Mouse (Mus musculus): Measurements from ENCODE around the gene Lin54. TPM values are rescaled to one million over a fixed set of nuclear protein-coding genes. Genes with fewer than 3 reads are reported as not detected.
A peak's percentile ranks its signal among the peaks of the same experiment; 100 is the strongest.
"Not testable (repeated sequence)": the region's sequence is repeated elsewhere in the genome, so short reads cannot be mapped to it uniquely, and the experiment has no call there.

The Lin54 gene
- polyA plus RNA-seq, 1 experiment from 2014 or later: 16.2 TPM

DNA sequence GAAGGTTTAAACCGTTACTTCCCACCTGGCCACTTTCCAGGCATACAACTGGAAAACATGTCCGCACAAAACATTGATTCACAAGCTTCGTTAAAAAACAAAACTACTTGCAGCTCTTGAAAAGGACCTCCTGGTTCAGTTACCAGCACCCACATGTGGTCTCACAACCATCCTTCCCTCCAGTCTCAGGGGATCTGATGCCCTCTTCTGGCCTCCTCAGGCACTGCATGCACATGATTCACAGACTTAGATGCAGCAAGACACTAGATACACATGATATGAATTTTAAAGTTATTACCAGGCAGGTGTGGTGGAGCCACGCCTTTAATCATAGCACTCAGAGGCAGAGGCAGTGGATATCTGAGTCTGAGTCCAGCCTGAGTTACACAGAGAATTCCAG, 63.4 kb downstream of the Lin54 start:
- no peak for DNase-seq (ENCODE audit: low spot score)

DNA sequence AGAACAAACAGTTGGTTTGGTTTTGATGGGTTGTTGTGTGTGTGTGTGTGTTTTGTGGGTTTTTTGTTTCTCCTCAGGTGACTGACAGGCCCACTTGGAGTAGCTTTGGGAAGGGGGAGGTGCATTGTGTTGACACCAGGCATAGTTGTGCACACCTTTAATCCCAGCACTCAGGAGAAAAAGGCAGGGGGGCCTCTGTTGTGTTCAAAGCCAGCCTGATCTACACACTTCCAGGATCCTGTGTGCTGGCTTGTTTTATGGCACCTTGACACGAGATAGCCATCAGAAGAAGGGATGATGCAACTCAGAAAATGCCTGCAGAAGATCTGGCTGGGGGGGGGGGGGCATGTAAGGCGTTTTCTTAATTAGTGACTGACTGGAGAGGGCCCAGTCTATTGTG, 69.5 kb downstream of the Lin54 start:
- peaks cover 29% of the 10 kb centered on the region for H3K4me1 ChIP-seq (replicated peaks; ENCODE audit: control insufficient read depth, insufficient read depth, low read length)
- no peak for DNase-seq (ENCODE audit: low spot score)
- WGBS: 40% methylated on average over 2 of the region's 2 CpGs
- H3K9ac ChIP-seq (ENCODE audit: low read depth, low read length): peak overlapping the region; percentile 95
- H3K4me2 ChIP-seq: peak overlapping the region; percentile 97
- H3K4me3 ChIP-seq (ENCODE audit: low read depth, low read length): peak overlapping the region; percentile 76
- peaks cover 19% of the 10 kb centered on the region for H3K36me3 ChIP-seq (ENCODE audit: control insufficient read depth, insufficient read depth, low read length)
- no peak for ATAC-seq (replicated peaks; ENCODE audit: low FRiP score)
- no peak overlapping the region for H3K27ac ChIP-seq (ENCODE audit: low read depth, low read length)
- no peaks in the 10 kb centered on the region for H3K9me3 ChIP-seq (ENCODE audit: control insufficient read depth, low read length)
- no peaks in the 10 kb centered on the region for H3K27me3 ChIP-seq (replicated peaks; ENCODE audit: control insufficient read depth, insufficient read depth, low read length)

More for the DNA sequence above, 63.4 kb downstream of the Lin54 start:
- H3K27me3 ChIP-seq (replicated peaks; ENCODE audit: control insufficient read depth, insufficient read depth, low read length): no peaks in the 10 kb centered on the region
- H3K4me2 ChIP-seq: no peak overlapping the region
- no peak overlapping the region for H3K9ac ChIP-seq (ENCODE audit: low read depth, low read length)
- H3K36me3 ChIP-seq (ENCODE audit: control insufficient read depth, insufficient read depth, low read length): peaks cover 6% of the 10 kb centered on the region
- 95% methylated on average over 4 of the region's 4 CpGs for WGBS
- no peaks in the 10 kb centered on the region for H3K4me1 ChIP-seq (replicated peaks; ENCODE audit: control insufficient read depth, insufficient read depth, low read length)
- ATAC-seq (replicated peaks; ENCODE audit: low FRiP score): no peak
- 0 out of 2 replicates have a peak, but pooled peaks cover 3% of the 10 kb centered on the region for H3K9me3 ChIP-seq (ENCODE audit: control insufficient read depth, low read length)
- no peak overlapping the region for H3K27ac ChIP-seq (ENCODE audit: low read depth, low read length)
- H3K4me3 ChIP-seq (ENCODE audit: low read depth, low read length): no peak overlapping the region

DNA sequence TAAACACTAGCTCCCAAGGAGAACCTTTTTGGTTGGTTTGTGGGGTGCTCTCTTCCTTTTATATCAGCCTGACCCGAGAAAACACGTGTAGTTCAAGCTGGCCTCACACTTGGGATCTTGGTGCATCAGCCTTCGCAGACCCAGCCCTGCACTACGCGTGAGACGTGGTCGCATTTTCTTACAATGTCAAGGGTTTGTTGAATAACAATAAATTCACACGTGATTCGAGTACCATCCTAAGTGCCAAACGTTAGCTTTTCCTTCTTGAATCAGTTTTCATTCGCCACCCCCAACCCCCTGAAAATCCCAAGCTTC, 70.4 kb downstream of the Lin54 start:
- H3K4me3 ChIP-seq (ENCODE audit: low read depth, low read length): peak overlapping the region; percentile 76
- peak overlapping the region; percentile 97 for H3K4me2 ChIP-seq
- 0 out of 2 replicates have a peak, but pooled peaks have one; percentile 11 for ATAC-seq (replicated peaks; ENCODE audit: low FRiP score)
- H3K9ac ChIP-seq (ENCODE audit: low read depth, low read length): peak overlapping the region; percentile 95
- H3K9me3 ChIP-seq (ENCODE audit: control insufficient read depth, low read length): no peaks in the 10 kb centered on the region
- no peaks in the 10 kb centered on the region for H3K27me3 ChIP-seq (replicated peaks; ENCODE audit: control insufficient read depth, insufficient read depth, low read length)
- peak overlapping the region; percentile 73 for H3K27ac ChIP-seq (ENCODE audit: low read depth, low read length)
- peaks cover 21% of the 10 kb centered on the region for H3K36me3 ChIP-seq (ENCODE audit: control insufficient read depth, insufficient read depth, low read length)
- DNase-seq (ENCODE audit: low spot score): no peak
- peaks cover 29% of the 10 kb centered on the region for H3K4me1 ChIP-seq (replicated peaks; ENCODE audit: control insufficient read depth, insufficient read depth, low read length)
- 4% methylated on average over 11 of the region's 11 CpGs for WGBS

DNA sequence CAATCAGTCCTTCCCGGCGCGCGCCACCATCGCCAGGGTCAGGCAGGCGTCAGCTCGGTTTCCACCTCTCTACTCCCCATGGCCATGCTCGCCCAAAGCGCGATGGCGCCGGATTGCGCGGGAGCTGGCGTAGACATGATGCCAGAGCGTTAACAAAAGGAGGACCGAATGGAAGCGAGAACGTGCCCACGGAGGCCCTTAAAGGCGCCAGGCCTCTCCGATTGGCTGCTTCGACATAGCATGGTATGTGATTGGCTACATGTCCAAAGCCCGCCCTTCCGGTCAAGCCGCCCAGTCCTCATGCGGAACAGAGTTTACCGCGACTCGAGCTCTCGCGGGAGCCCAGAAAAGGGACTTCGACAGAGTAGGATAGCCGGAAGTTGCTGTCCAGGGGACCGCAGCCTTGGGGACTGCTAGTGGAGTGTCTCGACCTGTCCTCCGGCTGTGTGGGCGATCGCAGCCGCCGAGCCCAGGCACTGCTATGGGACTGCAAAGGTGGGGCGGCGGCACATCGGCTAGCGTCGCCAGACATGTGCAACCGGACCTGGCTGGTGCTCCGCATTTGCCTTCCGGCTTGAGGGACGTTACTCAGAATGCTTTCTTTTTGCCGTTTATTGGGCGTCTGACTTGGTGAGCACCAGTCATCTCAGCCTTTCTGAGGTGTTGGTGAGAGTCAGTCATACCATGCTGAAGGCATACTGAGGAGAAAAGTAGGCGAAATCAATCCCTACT, 70.9 kb downstream of the Lin54 start:
- H3K4me1 ChIP-seq (replicated peaks; ENCODE audit: control insufficient read depth, insufficient read depth, low read length): peaks cover 34% of the 10 kb centered on the region
- peaks cover 24% of the 10 kb centered on the region for H3K36me3 ChIP-seq (ENCODE audit: control insufficient read depth, insufficient read depth, low read length)
- peak; percentile 98 for ATAC-seq (replicated peaks; ENCODE audit: low FRiP score)
- peak overlapping the region; percentile 76 for H3K4me3 ChIP-seq (ENCODE audit: low read depth, low read length)
- H3K4me2 ChIP-seq: peak overlapping the region; percentile 97
- H3K27me3 ChIP-seq (replicated peaks; ENCODE audit: control insufficient read depth, insufficient read depth, low read length): no peaks in the 10 kb centered on the region
- H3K9ac ChIP-seq (ENCODE audit: low read depth, low read length): peak overlapping the region; percentile 95
- under 1% methylated on average over 53 of the region's 53 CpGs for WGBS
- H3K9me3 ChIP-seq (ENCODE audit: control insufficient read depth, low read length): no peaks in the 10 kb centered on the region
- H3K27ac ChIP-seq (ENCODE audit: low read depth, low read length): peak overlapping the region; percentile 86
- peak; percentile 92 for DNase-seq (ENCODE audit: low spot score)

DNA sequence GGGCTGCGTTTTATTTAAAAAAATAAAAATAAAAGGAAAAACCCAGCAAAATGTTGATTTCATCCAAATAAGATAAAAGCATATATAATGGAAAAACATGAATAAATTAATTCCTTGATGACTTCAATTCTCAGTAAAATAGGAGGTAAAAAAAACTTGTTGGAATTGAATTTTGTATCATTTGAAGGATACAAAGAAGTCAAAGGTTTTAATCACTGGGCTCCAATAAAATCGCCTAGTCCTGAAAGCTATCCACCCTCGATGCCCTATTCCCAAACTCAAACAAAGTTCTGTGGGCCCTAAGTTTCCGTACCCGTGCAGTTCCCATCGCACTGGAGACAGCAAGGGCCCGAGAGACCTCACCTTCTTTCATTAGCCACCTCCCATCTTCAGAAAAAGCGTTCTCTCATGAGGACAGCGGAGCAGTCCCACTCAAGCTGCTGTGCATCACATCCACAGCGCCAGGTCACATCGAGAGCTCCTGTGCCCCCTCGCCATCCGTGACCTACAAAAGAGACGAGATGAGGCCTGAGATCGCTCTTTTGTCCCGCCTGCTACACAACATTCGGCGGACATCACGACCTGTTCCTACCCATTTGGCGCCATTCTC, 71.6 kb downstream of the Lin54 start:
- Histone ChIP-seq H3K9ac (ENCODE audit: low read depth, low read length) (peak overlapping the region; percentile 95), H3K9me3 (ENCODE audit: control insufficient read depth, low read length) (no peaks in the 10 kb centered on the region), H3K27ac (ENCODE audit: low read depth, low read length) (peak overlapping the region; percentile 86), H3K4me3 (ENCODE audit: low read depth, low read length) (peak overlapping the region; percentile 76), H3K4me1 (replicated peaks; ENCODE audit: control insufficient read depth, insufficient read depth, low read length) (peaks cover 40% of the 10 kb centered on the region), H3K27me3 (replicated peaks; ENCODE audit: control insufficient read depth, insufficient read depth, low read length) (no peaks in the 10 kb centered on the region), H3K36me3 (ENCODE audit: control insufficient read depth, insufficient read depth, low read length) (peaks cover 30% of the 10 kb centered on the region), H3K4me2 (peak overlapping the region; percentile 97)
- whole genome bisulfite sequencing: under 1% methylated on average over 20 of the region's 20 CpGs
- peak; percentile 39 for ATAC-seq (replicated peaks; ENCODE audit: low FRiP score)
- no peak for DNase-seq (ENCODE audit: low spot score)

DNA sequence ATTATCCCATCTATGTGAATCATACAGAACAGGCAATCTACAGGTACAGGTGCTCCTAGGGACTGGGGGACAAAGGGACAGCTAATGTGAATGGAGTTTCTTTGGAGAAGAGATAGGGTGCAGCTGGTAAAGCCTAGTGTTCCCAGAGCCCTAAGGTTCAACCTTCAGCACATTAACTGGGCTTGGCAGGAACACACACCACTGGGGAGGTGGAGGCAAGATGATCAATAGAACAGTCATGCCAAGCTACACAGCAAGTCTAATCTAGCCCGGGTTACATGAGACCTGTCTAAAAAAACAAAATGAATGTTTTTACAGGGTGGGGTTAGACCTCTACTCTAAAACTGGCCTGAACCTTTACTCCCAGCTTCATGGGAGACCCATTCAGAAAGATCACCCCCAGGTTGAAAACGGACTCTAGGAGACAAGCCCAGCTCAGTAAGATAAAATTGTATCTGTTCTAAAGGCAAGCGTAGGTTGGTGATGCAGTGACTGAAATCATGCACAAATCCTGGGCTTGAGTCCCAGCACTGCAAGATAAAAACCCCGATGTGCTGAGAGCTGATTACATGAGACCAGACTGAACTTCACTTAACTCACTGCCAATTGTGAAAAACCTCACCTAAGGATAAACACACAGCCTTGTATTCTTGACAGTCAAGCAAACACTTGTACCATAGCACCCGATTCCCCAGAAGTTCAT, 72.3 kb downstream of the Lin54 start:
- no peak for DNase-seq (ENCODE audit: low spot score)
- Histone ChIP-seq H3K4me1 (replicated peaks; ENCODE audit: control insufficient read depth, insufficient read depth, low read length) (peaks cover 42% of the 10 kb centered on the region), H3K4me3 (ENCODE audit: low read depth, low read length) (peak overlapping the region; percentile 76), H3K27me3 (replicated peaks; ENCODE audit: control insufficient read depth, insufficient read depth, low read length) (no peaks in the 10 kb centered on the region), H3K9me3 (ENCODE audit: control insufficient read depth, low read length) (no peaks in the 10 kb centered on the region), H3K4me2 (peak overlapping the region; percentile 97), H3K27ac (ENCODE audit: low read depth, low read length) (peak overlapping the region; percentile 6; the same call in 1 of the 2 replicates), H3K9ac (ENCODE audit: low read depth, low read length) (peak overlapping the region; percentile 73), H3K36me3 (ENCODE audit: control insufficient read depth, insufficient read depth, low read length) (peaks cover 35% of the 10 kb centered on the region)
- WGBS: 7% methylated on average over 5 of the region's 5 CpGs
- ATAC-seq (replicated peaks; ENCODE audit: low FRiP score): no peak

DNA sequence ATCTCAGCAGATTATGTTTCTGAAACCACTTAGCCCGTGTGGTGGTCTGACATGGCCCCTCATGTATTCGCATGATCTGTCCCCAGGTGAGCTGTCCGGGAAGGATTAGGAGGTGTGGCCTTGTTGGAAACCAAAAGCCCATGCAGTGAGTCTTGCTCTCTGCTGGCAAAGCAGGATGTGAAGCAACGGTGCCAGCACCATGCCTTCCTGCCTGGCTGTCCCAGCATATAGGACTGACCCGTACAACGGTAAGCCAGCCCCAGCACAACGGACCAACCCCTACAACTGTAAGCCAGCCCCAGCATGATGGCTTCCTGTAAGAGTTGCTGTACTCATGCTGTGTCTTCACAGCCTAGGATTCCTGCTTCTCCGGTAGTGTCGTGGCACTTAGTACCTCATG, 73.2 kb downstream of the Lin54 start:
- H3K9ac ChIP-seq (ENCODE audit: low read depth, low read length): peak overlapping the region; percentile 73
- 56% methylated on average over 9 of the region's 9 CpGs for WGBS

DNA sequence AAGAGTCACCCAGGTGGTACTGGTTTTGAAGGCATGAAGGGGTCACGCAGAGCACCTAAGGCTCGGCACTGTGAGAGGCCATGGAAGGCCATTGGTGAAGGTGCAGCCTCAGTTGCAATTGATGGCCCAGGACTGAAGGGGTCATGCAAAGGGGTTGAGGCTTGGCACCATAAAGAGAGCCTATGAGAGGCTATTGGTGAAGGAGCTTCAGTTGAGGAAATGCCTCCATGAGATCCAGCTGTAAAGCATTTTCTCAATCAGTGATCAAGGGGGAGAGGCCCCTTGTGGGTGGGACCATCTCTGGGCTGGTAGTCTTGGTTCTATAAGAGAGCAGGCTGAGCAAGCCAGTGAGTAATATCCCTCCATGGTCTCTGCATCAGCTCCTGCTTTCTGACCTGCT, 74.6 kb downstream of the Lin54 start:
- H3K27ac ChIP-seq (ENCODE audit: low read depth, low read length); DNase-seq (ENCODE audit: low spot score); H3K9me3 ChIP-seq (ENCODE audit: control insufficient read depth, low read length); H3K27me3 ChIP-seq (replicated peaks; ENCODE audit: control insufficient read depth, insufficient read depth, low read length); H3K9ac ChIP-seq (ENCODE audit: low read depth, low read length); ATAC-seq (replicated peaks; ENCODE audit: low FRiP score); H3K4me3 ChIP-seq (ENCODE audit: low read depth, low read length): not testable (repeated sequence)
- H3K4me1 ChIP-seq (replicated peaks; ENCODE audit: control insufficient read depth, insufficient read depth, low read length): peaks cover 37% of the 10 kb centered on the region
- peaks cover 53% of the 10 kb centered on the region for H3K36me3 ChIP-seq (ENCODE audit: control insufficient read depth, insufficient read depth, low read length)
- peak overlapping the region; percentile 97; the same call in 1 of the 2 replicates for H3K4me2 ChIP-seq
- 93% methylated on average over 2 of the region's 2 CpGs for WGBS

More for the DNA sequence above, 73.2 kb downstream of the Lin54 start:
- Histone ChIP-seq H3K27me3 (replicated peaks; ENCODE audit: control insufficient read depth, insufficient read depth, low read length) (no peaks in the 10 kb centered on the region), H3K4me1 (replicated peaks; ENCODE audit: control insufficient read depth, insufficient read depth, low read length) (peaks cover 42% of the 10 kb centered on the region), H3K9me3 (ENCODE audit: control insufficient read depth, low read length) (no peaks in the 10 kb centered on the region), H3K4me2 (peak overlapping the region; percentile 97), H3K4me3 (ENCODE audit: low read depth, low read length) (peak overlapping the region; percentile 76), H3K36me3 (ENCODE audit: control insufficient read depth, insufficient read depth, low read length) (peaks cover 44% of the 10 kb centered on the region), H3K27ac (ENCODE audit: low read depth, low read length) (no peak overlapping the region)
- no peak for ATAC-seq (replicated peaks; ENCODE audit: low FRiP score)
- no peak for DNase-seq (ENCODE audit: low spot score)

Data from liver, embryonic 11.5 days (tissue).